Mouse (Mus musculus) R1 (cell line): ENCODE measurements at regions not wholly inside any gene's neighbourhood (a gene's known extent, or its start where the extent isn't known, plus 50 kb on each side); places are given as distances from the start of the nearest gene placed in this dataset.

ENCODE experiments used
- DNase-seq: peaks from one replicate; pipeline ENCODE4 v3.0.0-alpha.2; 2018; ENCODE audit warnings: low read depth, low spot score

GRCm38 (mm10) chr16:79313301-79313700 is 222.4 kb upstream of the Tmprss15 start:
- DNase-seq: no peak

- no peak for DNase-seq
Observed at GRCm38 (mm10) chr16:79312702-79313101, 221.8 kb upstream of the Tmprss15 start.

- DNase-seq: no peak
Observed at GRCm38 (mm10) chr16:79308541-79308940, 217.6 kb upstream of the Tmprss15 start.

DNA sequence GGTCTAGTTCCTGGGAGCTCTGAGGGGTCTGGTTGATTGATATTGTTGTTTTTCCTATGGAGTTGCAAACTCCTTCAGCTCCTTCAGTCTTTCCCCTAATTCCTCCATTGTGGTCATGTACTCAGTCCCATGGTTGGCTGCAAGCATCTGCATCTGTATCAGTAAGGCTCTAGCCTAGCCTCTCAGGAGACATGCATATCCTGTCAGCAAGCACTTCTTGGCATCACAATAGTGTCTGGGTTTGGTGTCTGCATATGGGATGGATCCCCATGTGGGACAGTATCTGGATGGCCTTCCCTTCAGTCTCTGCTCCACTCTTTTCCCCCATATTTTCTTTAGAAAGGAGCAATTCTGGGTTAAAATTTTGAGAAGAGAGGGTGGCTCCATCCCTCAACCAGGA is 205.7 kb upstream of the Tmprss15 start:
- peak; percentile 74 for DNase-seq

- DNase-seq: no peak
Observed at GRCm38 (mm10) chr16:79279006-79279405, 188.1 kb upstream of the Tmprss15 start.

DNA sequence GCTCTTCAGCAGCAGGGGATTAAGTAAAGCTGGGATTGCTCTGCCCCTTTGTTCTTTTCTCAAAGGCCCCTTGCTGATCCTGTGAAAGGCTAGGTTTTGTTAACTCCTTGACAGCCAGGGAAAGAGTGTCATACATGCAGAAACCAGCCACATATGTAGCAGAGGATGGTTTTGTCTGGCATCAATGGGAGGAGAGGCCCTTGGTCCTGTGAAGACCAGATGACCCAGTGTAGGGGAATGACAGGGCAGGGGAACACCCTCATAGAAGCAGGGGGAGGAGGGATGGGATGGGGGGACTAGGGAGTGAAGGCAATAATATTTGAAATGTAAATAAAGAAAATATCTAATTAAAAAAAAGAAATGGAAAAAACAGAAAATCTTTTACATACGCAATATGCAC is 165.6 kb upstream of the Tmprss15 start:
- DNase-seq: no peak

GRCm38 (mm10) chr16:79256084-79256483 is 165.2 kb upstream of the Tmprss15 start:
- DNase-seq: no peak

DNA sequence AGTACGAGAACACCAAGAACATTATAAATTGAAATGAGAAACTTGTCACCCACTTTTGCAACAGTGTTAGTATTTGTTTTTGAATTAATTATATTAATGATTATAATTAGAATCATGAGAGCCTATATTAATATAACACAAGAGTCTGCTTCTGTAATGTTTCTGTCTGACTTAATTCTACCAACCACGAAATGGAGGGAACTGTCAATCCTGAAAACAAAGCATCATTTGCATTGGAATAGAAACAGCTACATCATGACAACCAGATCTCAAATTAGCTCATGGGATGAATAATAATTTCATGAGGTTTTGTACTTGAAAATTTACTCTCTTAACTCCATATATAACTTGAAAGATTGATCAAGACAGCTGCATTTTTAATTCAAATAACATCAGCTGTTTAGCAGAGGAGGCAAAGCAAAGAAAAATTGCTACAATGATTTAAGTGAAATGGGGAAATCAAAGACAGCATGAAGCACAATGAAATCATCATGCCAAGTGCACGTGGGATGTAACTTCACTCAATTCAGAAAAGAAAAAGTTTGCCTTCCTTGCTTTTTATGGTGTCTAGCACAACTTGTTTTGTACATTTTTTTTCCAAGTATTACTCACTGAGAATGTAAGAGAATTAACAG is 150.1 kb upstream of the Tmprss15 start:
- DNase-seq: no peak

DNA sequence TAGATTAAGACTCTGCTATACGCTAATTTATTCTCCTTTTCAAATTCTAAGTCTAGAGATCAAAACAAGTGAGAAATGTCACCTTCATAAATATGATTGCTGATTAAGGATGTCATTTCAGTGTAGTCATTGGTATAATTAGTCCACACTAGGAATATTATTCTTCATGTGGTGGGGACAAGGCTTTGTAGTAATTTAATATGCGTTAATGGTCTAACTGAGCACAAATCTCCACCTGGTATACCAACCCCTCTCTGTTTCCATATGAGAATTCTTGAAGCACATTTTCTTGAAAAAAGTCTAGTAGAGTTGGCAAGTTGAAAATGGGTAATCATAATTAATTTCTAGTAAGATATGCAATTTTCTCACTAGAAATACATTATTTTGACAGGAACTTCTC is 149.3 kb upstream of the Tmprss15 start:
- DNase-seq: no peak

DNA sequence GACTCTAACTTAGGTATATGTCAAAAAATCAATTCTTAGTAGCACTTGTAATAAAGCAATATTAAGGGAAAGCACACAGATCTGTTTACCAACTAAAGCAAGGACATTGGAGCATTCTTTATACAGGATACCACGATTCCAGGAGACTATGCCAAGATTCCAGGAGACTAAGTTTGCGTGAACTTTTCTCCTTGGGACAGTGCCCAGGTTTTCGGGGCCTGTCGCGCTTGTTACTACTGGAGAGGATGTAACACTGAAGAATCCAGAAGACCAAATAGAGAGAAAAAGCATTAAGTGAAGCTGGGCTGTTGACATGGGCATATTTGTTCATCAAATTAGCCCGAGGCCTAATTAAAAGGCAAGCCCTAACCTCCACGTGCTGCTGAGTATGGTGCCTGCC is 100.3 kb upstream of the Tmprss15 start:
- DNase-seq: no peak

DNA sequence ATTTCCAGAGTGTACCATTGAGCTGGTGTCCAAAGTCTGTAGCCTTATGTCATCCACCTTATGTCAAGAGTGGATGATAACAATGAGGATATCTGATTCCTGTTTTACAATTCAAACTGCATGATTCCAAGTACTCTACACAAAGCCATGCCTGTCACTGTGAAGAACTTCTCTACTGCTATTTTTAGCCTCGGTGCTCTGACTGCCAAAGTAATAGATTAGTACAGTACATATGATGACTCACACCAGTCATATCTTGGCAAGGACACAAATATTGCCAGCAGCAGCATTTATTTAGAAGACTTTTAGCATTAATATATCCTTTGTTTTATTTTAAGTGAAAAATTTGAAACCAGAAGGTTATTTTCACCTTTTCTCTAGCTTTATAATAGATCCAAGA is 95.6 kb upstream of the Tmprss15 start:
- no peak for DNase-seq

- no peak for DNase-seq
Observed at GRCm38 (mm10) chr16:79182474-79182873, 91.6 kb upstream of the Tmprss15 start.

DNA sequence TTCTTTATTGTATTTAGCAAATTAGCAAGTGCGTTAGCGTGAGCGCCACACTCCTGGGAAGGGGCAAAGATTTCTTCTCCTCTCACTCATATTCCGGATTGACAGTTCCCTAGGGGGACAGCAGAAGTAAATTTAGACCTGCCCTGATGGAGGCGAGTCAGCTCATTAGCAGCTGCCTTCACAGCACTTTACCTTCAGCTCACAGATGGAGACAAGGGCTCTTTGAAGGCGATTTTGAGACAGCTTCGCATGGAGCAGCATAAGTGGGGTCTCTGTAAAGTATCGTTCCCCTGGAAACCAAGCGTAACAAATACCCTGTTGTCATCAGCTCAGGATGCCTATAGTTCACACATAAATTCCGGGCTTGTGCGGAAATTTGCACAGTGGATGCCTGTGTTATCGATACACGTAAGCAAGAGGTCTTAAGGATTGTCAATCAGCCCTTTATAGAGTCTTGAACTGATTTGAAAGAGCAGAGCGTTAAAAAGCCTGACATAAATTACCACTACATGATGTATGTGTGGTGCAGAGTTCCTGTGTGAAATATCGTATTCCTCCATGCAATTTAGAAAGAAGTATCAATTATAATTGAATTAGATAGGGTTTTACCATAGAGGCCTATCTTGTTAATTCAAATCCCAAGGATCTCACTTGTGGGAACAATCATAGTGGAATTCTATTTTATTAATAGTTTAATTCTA is 86.6 kb upstream of the Tmprss15 start:
- no peak for DNase-seq

- no peak for DNase-seq
Observed at GRCm38 (mm10) chr16:79176832-79177243, 85.9 kb upstream of the Tmprss15 start.

- peak; percentile 62 for DNase-seq
Observed at GRCm38 (mm10) chr16:79168193-79168592, 77.3 kb upstream of the Tmprss15 start.

GRCm38 (mm10) chr16:79142813-79143212 is 51.9 kb upstream of the Tmprss15 start:
- no peak for DNase-seq
